Mouse (Mus musculus) megakaryocyte, adult 5-6 weeks (primary cell): Measurements from ENCODE around the gene Smyd1. TPM values are rescaled to one million over a fixed set of nuclear protein-coding genes. Genes with fewer than 3 reads are reported as not detected.
"Not testable (repeated sequence)": the region's sequence is repeated elsewhere in the genome, so short reads cannot be mapped to it uniquely, and the experiment has no call there.

Experiments
- ATAC-seq: 2 replicates; pipeline ENCODE4 v1.8.0; 2016; ENCODE audit warnings: mild to moderate bottlenecking, inconsistent platforms; ENCODE audit not compliant: poor library complexity, severe bottlenecking
- total RNA-seq, 2 experiments: library from RNA; stranded (forward) in 1 of 2; stranded (reverse) in 1 of 2; fragments of 153-499, 151-499 nt in 1 of 2; fragments of 221-1000, 200-1000 nt in 1 of 2; gene quantifications; 2 replicates each; pipeline versions ENCODE4 v1.2.3 to v1.2.4; 2015 to 2017

The Smyd1 gene
- total RNA-seq (2015) = not detected in 2 replicates
- not detected in 2 replicates for total RNA-seq (2017)

DNA sequence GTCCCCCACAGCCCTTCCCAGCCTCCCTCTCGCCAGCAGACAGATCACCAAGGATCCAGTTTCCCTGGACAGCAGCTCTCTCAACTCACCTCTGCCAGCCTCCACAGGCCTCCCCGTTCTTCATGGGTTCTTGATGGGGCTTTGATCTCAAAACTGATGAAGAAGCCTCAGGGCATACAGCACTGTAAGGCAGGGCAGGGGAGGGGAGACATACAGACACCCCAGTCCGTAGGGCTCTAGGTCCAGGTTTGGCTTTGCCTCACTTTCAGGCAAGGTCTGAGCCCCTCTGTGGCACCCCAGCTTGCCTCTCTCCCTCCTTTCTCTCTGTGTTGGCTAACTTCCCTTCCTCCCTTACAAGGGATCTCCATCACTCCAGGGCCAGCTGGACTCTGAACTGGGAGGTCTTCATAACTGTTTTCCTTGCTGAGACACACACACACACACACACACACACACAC, at the start of gene Smyd1:
Smyd1 (minus strand) TSS at position 408 of the 458 bp plus-strand sequence.
- ATAC-seq = no peak

DNA sequence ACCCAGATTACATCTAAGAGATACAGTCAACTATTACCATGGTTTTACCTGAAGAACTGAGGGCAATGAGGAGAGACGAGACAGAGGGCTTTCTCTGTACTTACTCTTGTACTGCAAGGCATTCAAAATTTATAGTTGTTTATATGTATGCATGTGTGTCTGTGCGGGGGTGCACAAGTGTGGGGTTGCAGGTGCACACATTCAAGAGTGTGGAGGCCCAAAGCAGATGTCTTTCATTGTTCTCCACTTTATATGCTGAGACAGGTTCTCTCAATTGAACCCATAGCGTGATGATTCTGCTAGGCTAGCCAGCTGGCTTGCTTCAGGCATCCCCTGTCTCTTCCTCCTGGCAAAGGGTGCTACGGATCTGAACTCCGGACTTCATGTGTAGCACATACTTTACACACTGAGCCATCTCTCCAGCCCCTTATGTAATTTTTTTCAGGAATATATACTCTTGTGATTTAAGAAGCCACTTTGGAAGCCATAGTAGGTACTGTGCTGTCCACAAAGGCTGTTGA, 49.1 kb upstream of the Smyd1 start:
- no peak for ATAC-seq

DNA sequence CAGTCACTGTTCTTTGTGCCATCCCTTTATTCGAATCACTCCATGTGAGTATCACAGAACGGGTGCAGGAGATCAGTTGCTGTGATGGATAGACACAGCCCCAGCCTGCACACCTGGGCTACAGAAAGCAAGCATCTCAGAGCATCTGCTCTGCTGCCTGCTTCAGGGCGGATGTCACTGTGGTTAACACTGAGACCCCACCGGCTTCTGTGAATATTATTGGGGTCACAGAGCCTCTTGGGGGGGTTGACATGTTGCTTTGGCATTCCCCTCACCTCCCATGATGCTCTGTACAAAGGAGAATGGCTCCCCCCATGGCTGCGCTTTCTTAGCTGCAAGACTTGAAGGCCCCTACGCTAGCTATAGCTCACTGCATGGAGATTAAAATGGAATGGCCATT, 47.4 kb upstream of the Smyd1 start:
- ATAC-seq = no peak

DNA sequence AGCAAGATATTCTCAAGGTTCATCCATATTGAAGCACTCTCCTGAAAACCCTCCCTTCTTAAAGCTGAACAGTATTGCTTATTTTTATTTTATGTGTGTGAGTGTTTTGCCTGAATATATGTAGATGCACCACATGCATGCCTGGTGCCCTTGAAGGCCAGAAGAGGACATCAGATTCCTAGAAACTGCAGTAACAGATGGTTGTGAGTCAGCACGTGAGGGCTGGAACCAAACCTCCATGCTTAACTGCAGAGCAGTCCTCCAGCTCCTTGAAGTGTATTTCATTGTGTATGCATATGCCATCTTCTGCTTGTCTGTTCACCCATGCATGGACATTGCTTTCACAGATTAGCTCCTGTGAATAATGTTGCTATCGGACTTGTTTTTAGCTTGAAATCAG, 42.0 kb upstream of the Smyd1 start:
- ATAC-seq = no peak

DNA sequence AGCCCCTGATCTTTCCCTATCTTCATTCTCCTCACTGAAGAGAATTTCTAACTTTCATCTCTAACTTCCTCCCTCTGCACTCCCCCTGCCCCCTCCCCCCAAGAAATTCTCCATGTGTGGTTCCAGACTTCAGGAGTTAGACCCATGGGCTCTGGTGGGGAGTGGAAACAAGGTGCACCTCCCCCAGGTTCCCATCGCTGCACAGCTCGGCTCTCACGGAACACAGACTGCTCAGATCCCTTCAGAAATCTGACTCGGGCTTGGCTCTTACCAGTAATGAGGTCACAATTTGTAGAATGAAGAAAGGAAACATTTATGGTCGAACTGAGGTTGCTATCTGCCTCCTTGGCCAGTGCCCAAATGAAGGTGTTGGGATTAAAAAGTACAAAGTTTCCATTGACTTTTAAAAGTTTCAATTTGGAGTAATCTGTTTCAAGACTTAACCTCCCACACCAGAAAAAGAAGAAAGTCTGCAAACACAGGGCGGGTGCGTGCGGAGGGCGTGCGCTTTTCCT, 39.2 kb upstream of the Smyd1 start:
- no peak for ATAC-seq

DNA sequence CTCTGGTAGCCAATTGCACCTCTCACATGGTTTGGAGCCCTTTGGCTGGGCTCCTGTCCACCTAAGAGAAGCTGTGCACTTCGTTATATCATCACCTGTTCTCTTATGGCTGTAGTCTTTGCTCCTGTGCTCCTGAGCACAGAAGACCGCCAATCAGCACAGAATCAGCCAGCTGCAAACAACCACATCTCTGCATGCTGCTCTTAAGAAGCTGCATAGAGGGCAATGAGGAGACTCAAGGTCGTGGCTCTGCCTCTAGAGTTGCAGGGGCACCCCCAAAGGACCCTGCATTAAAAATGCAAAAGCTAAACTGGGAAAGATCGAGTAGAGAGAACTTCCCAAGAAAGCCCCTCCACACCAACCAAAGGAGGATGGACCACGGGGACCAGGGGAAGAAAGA, 38.7 kb upstream of the Smyd1 start:
- no peak for ATAC-seq

DNA sequence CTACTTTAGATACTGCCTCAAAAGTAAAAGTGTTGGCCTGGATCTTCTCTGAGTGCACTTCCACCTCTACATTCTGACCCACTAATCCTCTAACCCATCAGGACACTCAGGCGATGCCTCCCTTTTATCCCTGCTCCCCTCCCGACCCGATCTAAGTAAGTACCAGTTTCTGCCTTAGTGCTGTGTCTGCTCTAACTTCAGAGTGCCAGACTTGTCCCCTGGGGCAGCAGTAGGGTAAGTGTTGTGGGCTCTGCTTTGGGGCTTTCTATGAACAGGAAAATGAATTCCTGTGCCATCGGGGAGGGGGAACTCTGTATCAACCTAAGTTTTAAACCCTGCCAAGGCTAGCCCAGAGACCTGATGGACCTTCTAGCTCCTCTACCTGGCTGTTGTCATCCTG, 38.2 kb upstream of the Smyd1 start:
- no peak for ATAC-seq

DNA sequence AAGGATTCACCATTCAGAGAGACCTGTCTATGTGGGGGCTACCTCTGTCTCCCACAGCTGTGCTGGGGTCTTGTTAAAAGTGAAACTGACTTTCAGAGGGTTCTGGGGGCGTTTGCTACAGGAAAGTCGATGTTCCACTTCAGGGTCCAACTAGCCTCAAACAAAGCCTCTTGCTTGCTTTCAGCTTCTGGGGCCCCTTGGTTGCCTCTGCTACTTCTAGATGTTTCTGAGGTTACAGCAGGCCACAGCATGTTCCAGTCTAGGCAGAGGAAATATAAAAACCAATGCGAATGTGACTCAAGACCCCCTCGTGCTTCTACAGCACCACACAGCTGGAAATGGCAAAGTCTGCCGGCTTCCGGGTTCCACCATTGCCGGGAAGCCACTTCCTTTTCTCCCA, 35.5 kb upstream of the Smyd1 start:
- ATAC-seq = no peak

DNA sequence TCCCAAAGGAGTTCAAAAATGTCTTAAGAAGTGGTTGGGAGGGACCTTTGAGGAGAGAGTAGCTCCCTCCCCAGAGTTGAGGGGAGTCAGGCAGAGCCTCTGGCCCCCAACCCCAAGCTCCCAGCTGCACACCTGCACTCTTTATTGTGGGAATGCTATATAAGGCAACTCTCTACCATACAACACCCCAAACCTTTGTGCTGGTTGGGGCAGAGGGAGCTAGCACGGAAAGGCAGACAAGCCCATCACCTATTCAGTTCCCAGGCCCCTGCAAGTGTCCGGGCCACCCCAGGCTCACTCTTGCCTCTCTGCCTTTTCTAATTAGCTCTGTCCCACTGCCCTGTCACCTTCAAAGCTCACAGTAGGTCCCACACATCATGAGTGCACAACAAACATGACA, 31.7 kb upstream of the Smyd1 start:
- ATAC-seq = no peak

DNA sequence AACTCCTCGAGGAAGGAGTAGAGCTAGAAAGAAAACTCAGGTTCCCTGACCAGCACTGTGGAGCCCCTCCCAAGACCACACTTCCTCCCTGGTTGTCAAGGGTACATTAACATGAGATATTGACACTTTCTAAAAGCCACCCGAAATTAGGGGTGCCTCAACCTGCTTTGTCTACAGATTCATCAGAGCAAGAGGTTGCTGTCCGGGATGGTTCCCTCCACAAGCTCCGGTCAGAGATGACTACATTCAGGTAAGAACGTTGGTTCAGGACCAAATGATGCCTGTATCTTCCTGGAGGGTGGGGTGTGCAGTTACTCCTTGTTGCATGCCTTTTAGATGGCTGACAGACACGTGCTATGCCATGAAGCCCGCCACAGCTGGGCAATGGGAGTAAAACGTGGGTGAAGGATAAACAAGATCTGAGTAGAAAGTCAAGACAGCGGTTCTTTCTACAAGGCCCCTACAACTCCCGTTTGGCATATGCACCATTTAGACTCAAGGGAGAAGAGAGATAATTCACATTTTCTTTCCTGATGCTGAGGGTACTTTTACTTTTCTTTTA, 30.9 kb upstream of the Smyd1 start:
- no peak for ATAC-seq

DNA sequence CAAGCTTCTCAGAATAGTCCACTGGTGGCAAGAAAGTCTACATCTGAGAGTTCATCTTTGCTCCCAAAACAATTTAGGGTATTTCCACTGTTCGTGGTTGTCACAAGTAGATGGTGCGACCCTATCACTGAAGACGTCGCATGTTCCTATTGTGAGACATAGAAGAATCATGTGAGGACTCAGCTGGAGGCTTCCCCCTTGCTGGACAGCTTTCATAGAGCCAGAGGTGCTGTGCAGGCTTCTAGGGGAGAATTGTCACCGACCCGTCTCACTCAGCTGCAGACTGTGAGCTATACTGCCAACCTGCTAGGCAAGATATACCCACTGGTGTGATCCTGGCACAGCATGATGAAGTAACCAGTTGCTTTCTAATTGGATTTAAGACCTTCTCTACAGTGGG, 30.2 kb upstream of the Smyd1 start:
- no peak for ATAC-seq

DNA sequence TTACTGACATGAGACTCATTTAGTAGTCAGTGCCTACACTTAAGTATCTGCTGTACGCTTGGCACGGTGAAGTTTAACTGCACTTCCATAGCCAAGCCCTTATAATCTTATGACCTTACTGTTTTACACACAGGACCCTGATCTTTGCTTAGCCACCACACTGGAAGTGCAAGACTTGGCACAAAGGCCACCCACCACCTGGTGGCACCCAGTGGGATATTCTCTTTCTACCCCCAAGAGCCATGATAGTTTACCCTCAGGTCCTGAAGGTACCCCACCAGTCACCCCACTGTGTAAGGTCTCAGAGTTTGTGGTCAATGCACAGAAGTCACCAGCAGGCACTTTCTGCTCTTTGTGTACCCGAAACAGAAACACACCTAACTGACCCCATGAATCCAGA, 29.2 kb upstream of the Smyd1 start:
- ATAC-seq = no peak

DNA sequence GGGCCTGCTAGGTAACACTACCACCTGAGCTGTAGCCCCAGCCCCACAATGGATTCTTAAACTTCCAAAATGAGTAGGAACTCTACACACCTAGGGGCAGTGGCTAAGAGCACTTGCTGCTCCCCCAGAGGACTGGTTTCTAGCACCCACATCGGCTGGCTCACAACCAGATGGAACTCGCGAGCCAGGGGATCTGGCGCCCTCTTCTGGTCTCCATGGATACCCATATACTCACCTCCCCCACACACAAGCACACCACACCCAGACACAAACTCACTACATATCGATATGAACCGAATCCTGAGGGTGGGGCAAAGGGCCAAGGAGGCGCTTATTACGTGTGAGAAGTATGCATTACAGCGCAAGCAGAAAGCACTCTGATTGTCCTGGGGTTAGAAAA, 26.0 kb upstream of the Smyd1 start:
- no peak for ATAC-seq

DNA sequence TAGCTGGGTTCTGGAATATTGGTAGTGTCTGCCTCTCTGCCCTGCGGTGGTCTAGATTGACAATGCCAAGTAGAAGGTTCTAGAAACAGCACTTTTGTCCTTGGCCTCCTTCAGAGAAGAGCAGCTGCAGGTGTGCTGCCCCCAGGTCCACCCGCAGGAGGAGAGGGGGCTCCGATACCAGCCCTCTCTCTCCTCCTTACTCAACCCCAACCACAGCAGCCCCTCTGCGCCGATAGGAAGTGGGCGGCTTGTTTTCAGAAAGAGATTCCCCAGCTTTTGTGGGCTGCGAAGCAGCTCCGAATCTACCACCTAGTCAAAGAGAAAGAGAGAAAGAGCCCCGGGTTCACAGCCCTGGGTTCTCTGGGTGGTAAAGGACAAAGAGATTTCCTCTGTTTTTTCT, 19.1 kb upstream of the Smyd1 start:
- ATAC-seq = no peak

DNA sequence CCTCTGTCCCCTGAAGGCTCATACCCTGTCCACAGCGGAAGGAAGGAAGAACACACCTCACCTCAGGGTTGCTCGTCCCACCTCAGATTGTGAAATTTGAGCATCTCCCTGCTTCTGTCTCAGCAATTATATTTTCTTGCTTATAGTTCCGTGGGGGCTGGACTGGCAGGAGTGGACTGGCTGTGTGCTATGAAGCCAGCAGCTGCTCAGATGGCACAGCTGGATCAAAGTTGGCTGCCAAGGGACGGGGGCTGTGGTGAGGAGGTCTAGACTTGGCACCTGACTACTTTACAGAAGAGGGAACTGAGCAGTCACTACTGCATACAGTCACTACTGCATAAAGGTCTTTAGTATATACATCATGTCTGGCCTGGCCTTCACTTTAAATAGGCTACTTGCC, 17.3 kb upstream of the Smyd1 start:
- no peak for ATAC-seq

DNA sequence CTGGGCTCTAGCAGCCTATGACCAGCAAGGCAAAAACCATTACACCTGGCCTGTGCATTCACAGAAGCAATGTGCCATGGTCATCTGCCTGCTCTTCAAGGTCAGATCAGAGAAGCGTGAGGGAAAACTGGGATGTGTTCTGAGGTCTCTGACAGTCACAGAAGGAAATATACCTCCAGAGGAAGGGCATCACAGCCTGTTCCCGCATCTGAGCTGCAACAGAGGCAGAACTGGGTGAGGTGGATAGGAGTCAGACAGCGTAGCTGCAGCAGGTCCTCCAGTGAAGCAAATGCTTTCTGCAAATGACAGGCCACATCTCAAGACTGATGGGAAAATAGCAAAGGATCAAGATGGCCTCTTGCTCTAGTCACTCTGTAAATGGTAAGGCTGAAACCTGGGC, 16.9 kb upstream of the Smyd1 start:
- ATAC-seq = no peak

DNA sequence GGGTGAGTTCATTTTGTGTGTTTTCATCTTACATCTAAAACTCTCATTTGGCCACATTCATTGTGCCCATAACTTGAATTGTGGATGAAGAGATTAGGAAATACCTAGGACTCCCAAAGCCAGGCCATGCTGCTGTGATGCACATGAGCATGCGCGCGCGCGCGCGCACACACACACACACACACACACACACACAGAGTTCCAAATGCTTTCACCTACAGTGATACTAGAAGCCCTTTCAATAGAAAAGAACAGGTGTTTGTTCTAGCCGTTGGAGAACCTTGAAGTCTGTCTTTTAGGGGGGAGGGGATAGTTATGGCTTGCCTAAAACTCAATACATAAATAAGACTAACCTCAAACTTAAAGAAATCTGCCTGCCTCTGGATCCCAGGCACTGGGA, 15.6 kb upstream of the Smyd1 start:
- ATAC-seq = no peak

DNA sequence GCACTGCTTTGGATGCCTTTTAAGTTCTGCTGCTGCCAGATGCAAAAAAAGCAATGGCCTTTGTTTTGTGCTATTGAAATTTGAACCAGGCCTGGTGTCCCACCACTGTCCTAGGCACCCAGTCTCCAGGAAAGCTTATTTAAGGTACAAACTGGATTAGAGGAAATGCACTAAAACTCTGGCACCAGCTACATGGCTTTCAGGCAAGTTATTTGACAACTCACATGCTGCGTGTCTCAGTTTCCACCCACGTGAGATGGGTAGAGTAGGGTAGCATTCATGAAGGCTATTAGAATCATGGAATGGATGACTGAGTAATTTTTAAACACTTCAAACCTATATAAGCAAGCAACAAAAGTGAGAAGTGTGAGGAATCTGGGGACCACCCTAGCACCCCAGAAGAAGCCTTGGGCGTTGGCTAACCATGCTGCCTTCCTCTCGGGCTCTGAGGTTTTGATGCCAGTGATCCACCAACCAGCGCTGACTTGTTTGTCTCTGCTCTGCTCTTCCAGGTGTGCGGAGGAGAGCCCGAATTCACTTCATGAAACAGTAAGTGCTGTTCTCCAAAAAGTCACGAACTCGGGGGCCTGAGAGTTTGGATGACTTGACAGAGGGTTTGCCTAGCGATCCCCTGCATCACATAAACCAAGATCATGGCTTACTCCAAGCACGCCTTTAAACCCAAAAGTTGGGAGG, 11.7 kb upstream of the Smyd1 start:
- no peak for ATAC-seq

DNA sequence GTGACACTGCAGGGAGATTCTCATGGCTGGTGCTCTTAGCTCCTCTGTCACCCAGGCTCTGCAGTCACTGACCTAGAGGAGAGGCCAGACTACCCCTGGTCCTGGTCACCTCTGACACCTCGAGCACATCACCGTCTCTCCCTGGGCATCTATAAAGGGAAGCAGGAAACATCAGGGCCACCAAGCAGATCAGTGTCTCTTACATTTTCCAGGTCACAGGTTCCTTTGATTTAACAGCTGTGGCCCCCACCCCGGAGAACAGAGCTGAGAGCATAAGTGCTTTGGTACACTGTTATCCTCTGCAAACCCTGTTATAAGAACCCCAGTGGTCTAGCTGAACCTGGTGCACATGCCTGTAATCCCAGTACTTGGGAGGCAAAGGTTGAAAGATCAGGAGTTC, 11.0 kb upstream of the Smyd1 start:
- ATAC-seq = no peak

DNA sequence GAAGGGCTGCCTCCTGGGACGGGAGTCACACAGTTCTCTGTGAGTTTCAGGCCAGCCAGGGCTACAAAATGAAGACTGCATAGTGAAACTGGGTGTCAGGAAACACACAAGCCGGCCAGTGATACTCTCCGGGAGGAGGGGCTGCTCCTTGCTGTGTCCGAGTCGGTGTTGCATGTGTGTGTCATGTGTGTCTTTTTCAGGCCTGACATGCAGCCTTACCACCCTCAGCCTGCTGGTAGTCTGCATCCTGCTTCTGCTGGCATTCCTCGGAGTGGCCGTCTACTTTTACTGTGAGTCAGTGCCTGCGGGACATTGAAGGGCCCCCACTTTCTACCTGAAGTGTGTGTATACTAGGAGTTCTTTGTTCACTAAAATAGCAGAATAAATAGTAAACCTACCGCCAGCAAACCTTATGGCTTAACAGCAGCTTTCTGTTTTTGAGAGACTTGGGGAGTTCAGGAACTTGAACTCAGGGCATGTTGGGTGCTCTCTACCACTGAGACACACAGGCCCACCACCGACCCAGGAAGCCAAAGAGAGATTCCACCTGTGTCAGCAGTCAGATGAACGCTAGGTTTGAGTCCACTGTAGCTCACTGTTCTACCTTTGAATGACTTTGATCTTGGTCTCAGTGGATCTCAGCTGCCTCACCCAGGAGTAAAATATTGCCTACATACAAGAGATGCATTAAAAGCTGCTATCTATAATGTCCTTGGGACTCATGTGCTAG, 10.4 kb upstream of the Smyd1 start:
- ATAC-seq = no peak

DNA sequence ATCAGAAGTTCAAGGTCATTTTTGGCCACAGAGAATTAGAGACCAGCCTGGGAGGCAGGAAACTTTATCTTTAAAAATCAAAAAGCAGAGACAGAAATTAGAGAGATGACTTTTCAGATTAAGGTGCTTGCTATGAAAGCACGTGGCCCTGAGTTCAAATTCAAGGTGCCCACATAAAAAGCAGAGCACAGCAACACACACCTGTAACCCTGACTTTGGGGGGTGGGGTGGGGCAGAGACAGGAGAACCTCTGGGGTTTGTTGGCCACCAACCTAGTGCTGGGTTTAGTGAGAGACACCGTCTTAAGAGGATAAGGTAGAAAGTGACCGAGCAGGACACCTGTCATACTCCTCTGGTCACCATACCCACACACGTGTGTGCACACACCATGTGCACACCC, 9.5 kb upstream of the Smyd1 start:
- not testable (repeated sequence) for ATAC-seq

DNA sequence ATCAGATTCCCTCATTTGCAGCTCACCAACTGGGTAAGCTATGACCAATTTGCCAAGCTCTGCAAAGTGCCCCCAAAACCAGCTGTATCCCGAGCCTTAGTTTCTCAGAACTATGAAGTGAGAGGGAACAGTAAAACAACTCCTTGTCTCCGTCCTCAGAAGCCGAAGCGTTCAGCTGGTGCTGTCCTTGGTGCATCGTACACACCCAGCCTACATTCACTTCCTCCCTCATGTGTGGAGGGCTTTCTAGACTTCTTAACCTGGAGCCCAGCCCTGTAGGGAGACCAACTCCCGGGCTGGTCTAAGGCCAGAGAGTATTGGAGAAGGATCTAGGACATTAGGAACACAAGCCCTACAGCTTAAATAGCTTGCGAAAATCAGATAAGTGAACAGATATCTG, 8.5 kb upstream of the Smyd1 start:
- ATAC-seq = no peak
